Mouse (Mus musculus) ES-Bruce4 (cell line): ENCODE data around the gene Rom1. TPM values are rescaled to one million over a fixed set of nuclear protein-coding genes. Genes with fewer than 3 reads are reported as not detected.

Experiments used
- H3K27ac ChIP-seq: 2 replicates; pipeline ENCODE4 v1.5.1; 2012; ENCODE audit warnings: low read length, inconsistent platforms; ENCODE audit not compliant: insufficient read depth
- H3K27me3 ChIP-seq: 2 replicates; pipeline ENCODE4 v1.6.1; 2012; ENCODE audit warnings: mild to moderate bottlenecking, low read length, inconsistent platforms; ENCODE audit not compliant: control insufficient read depth, poor library complexity, insufficient read depth, severe bottlenecking
- H3K36me3 ChIP-seq: 2 replicates; pipeline ENCODE4 v1.6.1; 2012; ENCODE audit warnings: inconsistent platforms, mild to moderate bottlenecking, low read length, moderate library complexity; ENCODE audit not compliant: control insufficient read depth, poor library complexity, insufficient read depth, severe bottlenecking
- H3K4me1 ChIP-seq: one replicate; pipeline ENCODE4 v1.8.1; 2011; ENCODE audit warnings: low read length; ENCODE audit not compliant: control insufficient read depth, insufficient read depth
- H3K4me3 ChIP-seq: 2 replicates; pipeline ENCODE4 v1.5.1; 2011; ENCODE audit warnings: low read depth, mild to moderate bottlenecking, low read length
- H3K9ac ChIP-seq: 2 replicates; pipeline ENCODE4 v1.6.1; 2012; ENCODE audit warnings: low read depth, mild to moderate bottlenecking, inconsistent platforms; ENCODE audit not compliant: poor library complexity, severe bottlenecking
- H3K9me3 ChIP-seq: replicated peaks from 2 replicates; pipeline ENCODE4 v1.6.1; 2012; ENCODE audit warnings: mild to moderate bottlenecking, low read length, inconsistent platforms; ENCODE audit not compliant: control insufficient read depth, poor library complexity, insufficient read depth, severe bottlenecking
- CTCF ChIP-seq: IDR thresholded peaks from one replicate; pipeline ENCODE4 v1.8.1; 2011; ENCODE audit warnings: low read depth, low read length
- EP300 ChIP-seq: IDR thresholded peaks from 2 replicates; pipeline ENCODE4 v1.6.1; 2011; ENCODE audit warnings: low read depth, low read length; ENCODE audit not compliant: insufficient read depth
- POLR2A ChIP-seq: IDR thresholded peaks from one replicate; pipeline ENCODE4 v1.8.1; 2011; ENCODE audit warnings: low read length; ENCODE audit not compliant: insufficient read depth
- polyA plus RNA-seq: library from polyadenylated mRNA; stranded (reverse); fragments of >200 nt; gene quantifications from 2 replicates; pipeline ENCODE4 v1.2.4, GENCODE M21; 2011; ENCODE audit warnings: low read depth; ENCODE audit not compliant: missing spikeins, insufficient read depth, insufficient read length

The Rom1 gene
- polyA plus RNA-seq, 1 experiment: 1.6 TPM

- Histone ChIP-seq H3K36me3 (peaks cover 8% of the 10 kb centered on the region), H3K4me1 (peaks cover 2% of the 10 kb centered on the region), H3K27me3 (no peaks in the 10 kb centered on the region), H3K4me3 (peak overlapping the region; percentile 16), H3K9ac (peak overlapping the region; percentile 84), H3K27ac (peak overlapping the region; percentile 28), H3K9me3 (no peaks in the 10 kb centered on the region)
- no peak for TF ChIP-seq POLR2A
- no peak for TF ChIP-seq EP300
- no peak for TF ChIP-seq CTCF
Observed at GRCm38 (mm10) chr19:8940526-8941133, 11.5 kb upstream of the Rom1 start.

- Histone ChIP-seq H3K9ac (no peak overlapping the region), H3K27ac (no peak overlapping the region), H3K4me1 (peaks cover 2% of the 10 kb centered on the region), H3K36me3 (no peaks in the 10 kb centered on the region), H3K27me3 (no peaks in the 10 kb centered on the region), H3K4me3 (no peak overlapping the region), H3K9me3 (no peaks in the 10 kb centered on the region)
- TF ChIP-seq POLR2A (no peak), CTCF (no peak), EP300 (no peak)
Observed at GRCm38 (mm10) chr19:8936736-8937135, 7.6 kb upstream of the Rom1 start.

GRCm38 (mm10) chr19:8930771-8931170 is 1.6 kb upstream of the Rom1 start:
- no peaks in the 10 kb centered on the region for H3K36me3 ChIP-seq
- no peak overlapping the region; the same call in 1 of the 2 replicates for H3K9ac ChIP-seq
- H3K4me3 ChIP-seq: no peak overlapping the region
- H3K4me1 ChIP-seq: no peaks in the 10 kb centered on the region
- H3K27ac ChIP-seq: no peak overlapping the region
- H3K27me3 ChIP-seq: no peaks in the 10 kb centered on the region
- TF ChIP-seq POLR2A: no peak
- TF ChIP-seq CTCF: no peak
- TF ChIP-seq EP300: no peak
- no peaks in the 10 kb centered on the region for H3K9me3 ChIP-seq

- Histone ChIP-seq H3K9ac (peak overlapping the region; percentile 93), H3K9me3 (no peaks in the 10 kb centered on the region), H3K27ac (no peak overlapping the region), H3K27me3 (no peaks in the 10 kb centered on the region), H3K4me1 (no peaks in the 10 kb centered on the region), H3K36me3 (no peaks in the 10 kb centered on the region), H3K4me3 (peak overlapping the region; percentile 63)
- TF ChIP-seq CTCF (no peak), EP300 (no peak), POLR2A (no peak)
Observed at GRCm38 (mm10) chr19:8930117-8930516, 961 bp upstream of the Rom1 start.

GRCm38 (mm10) chr19:8928689-8929223 is 400 bp downstream of the Rom1 start:
- Histone ChIP-seq H3K27me3 (no peaks in the 10 kb centered on the region), H3K27ac (no peak overlapping the region), H3K4me3 (peak overlapping the region; percentile 63), H3K36me3 (no peaks in the 10 kb centered on the region), H3K9me3 (no peaks in the 10 kb centered on the region), H3K4me1 (no peaks in the 10 kb centered on the region), H3K9ac (peak overlapping the region; percentile 93)
- no peak for TF ChIP-seq CTCF
- no peak for TF ChIP-seq EP300
- TF ChIP-seq POLR2A: no peak

GRCm38 (mm10) chr19:8927891-8928525 is 1.1 kb downstream of the Rom1 start:
- Histone ChIP-seq H3K27me3 (no peaks in the 10 kb centered on the region), H3K4me3 (no peak overlapping the region), H3K9me3 (no peaks in the 10 kb centered on the region), H3K27ac (no peak overlapping the region), H3K36me3 (no peaks in the 10 kb centered on the region), H3K4me1 (no peaks in the 10 kb centered on the region), H3K9ac (no peak overlapping the region)
- TF ChIP-seq POLR2A (no peak), EP300 (no peak)
